Mouse (Mus musculus) liver, embryonic 16.5 days (tissue): ENCODE results near the gene Cxcl3. TPM values are rescaled to one million over a fixed set of nuclear protein-coding genes. Genes with fewer than 3 reads are reported as not detected.
"Not testable (repeated sequence)": the region's sequence is repeated elsewhere in the genome, so short reads cannot be mapped to it uniquely, and the experiment has no call there.

ENCODE experiments used
- ATAC-seq: fragments of 200-750 bp; cut with Nextera tagmentation; 2 replicates; pipeline ENCODE4 v1.8.0; 2017; ENCODE audit warnings: low read depth, mild to moderate bottlenecking, moderate number of reproducible peaks, moderate library complexity
- H3K27ac ChIP-seq: fragments of 300-500 bp; sonication (generic); 2 replicates; pipeline ENCODE4 v1.5.1; 2014; ENCODE audit warnings: mild to moderate bottlenecking, low read length
- H3K27me3 ChIP-seq: fragments of 300-500 bp; sonication (generic); 2 replicates; pipeline ENCODE4 v1.6.1; 2014; ENCODE audit warnings: low read depth, low read length, mixed read lengths; ENCODE audit not compliant: control insufficient read depth, insufficient read depth
- H3K36me3 ChIP-seq: fragments of 300-500 bp; sonication (generic); 2 replicates; pipeline ENCODE4 v1.6.1; 2014; ENCODE audit warnings: mild to moderate bottlenecking; ENCODE audit not compliant: control insufficient read depth, insufficient read depth
- H3K4me1 ChIP-seq: fragments of 300-500 bp; sonication (generic); 2 replicates; pipeline ENCODE4 v1.6.1; 2014; ENCODE audit warnings: low read depth, low read length, mixed read lengths; ENCODE audit not compliant: control insufficient read depth
- H3K4me2 ChIP-seq: fragments of 300-500 bp; sonication (generic); 2 replicates; pipeline ENCODE4 v1.6.1; 2014; ENCODE audit warnings: low read depth, low read length, mixed read lengths
- H3K4me3 ChIP-seq: fragments of 300-500 bp; sonication (generic); 2 replicates; pipeline ENCODE4 v1.5.1; 2014; ENCODE audit warnings: low read depth, mild to moderate bottlenecking, low read length
- H3K9ac ChIP-seq: fragments of 300-500 bp; sonication (generic); 2 replicates; pipeline ENCODE4 v1.6.1; 2014; ENCODE audit warnings: low read depth, low read length
- H3K9me3 ChIP-seq: fragments of 300-500 bp; sonication (generic); replicated peaks from 2 replicates; pipeline ENCODE4 v1.6.1; 2016; ENCODE audit warnings: low read length; ENCODE audit not compliant: control insufficient read depth
- WGBS: fragments of 180-500 bp; shearing (Covaris S2); extraction: QIAGEN DNeasy Blood & Tissue Kit; methylation state at CpG from one replicate; pipeline ENCODE4 v1.1.7; 2014; ENCODE audit not compliant: insufficient replicate concordance; 5-methylcytosine and 5-hydroxymethylcytosine counted together
- polyA plus RNA-seq: library from polyadenylated mRNA; unstranded; fragments of >200 nt; fragmentation: Nextera tagmentation; extraction: Ambion mirVana; gene quantifications from 2 replicates; pipeline ENCODE4 v1.2.1, GENCODE M21; 2015

Gene Cxcl3
- polyA plus RNA-seq, 1 experiment from 2014 or later = not detected

GRCm38 (mm10) chr5:90783697-90784096 lies 2.2 kb upstream of the Cxcl3 start:
- Histone ChIP-seq H3K4me1 (no peaks in the 10 kb centered on the region), H3K9me3 (no peaks in the 10 kb centered on the region), H3K4me3 (no peak overlapping the region), H3K36me3 (no peaks in the 10 kb centered on the region), H3K27ac (no peak overlapping the region), H3K4me2 (no peak overlapping the region), H3K27me3 (no peaks in the 10 kb centered on the region), H3K9ac (no peak overlapping the region)
- 63% methylated on average over 3 of the region's 3 CpGs for WGBS
- no peak for ATAC-seq

GRCm38 (mm10) chr5:90788114-90788513 lies 2.2 kb downstream of the Cxcl3 start:
- Histone ChIP-seq H3K9me3 (no peaks in the 10 kb centered on the region), H3K27ac (no peak overlapping the region), H3K36me3 (no peaks in the 10 kb centered on the region), H3K4me3 (no peak overlapping the region), H3K27me3 (no peaks in the 10 kb centered on the region), H3K4me2 (no peak overlapping the region), H3K4me1 (no peaks in the 10 kb centered on the region), H3K9ac (no peak overlapping the region)
- 54% methylated on average over 4 of the region's 4 CpGs for WGBS
- no peak for ATAC-seq

GRCm38 (mm10) chr5:90789306-90790073 lies 3.6 kb downstream of the Cxcl3 start:
- 23% methylated on average over 11 of the region's 11 CpGs for WGBS
- ATAC-seq = peak; percentile 51

GRCm38 (mm10) chr5:90790074-90790502 lies 4.2 kb downstream of the Cxcl3 start:
- Histone ChIP-seq H3K36me3 (no peaks in the 10 kb centered on the region), H3K9ac (no peak overlapping the region), H3K27me3 (no peaks in the 10 kb centered on the region), H3K4me1 (no peaks in the 10 kb centered on the region), H3K27ac (no peak overlapping the region), H3K9me3 (no peaks in the 10 kb centered on the region), H3K4me3 (no peak overlapping the region), H3K4me2 (no peak overlapping the region)
- ATAC-seq = no peak
- WGBS = 13% methylated on average over 8 of the region's 8 CpGs

More at GRCm38 (mm10) chr5:90789306-90790073, 3.6 kb downstream of the Cxcl3 start:
- Histone ChIP-seq H3K4me2 (no peak overlapping the region), H3K27ac (no peak overlapping the region), H3K9ac (no peak overlapping the region), H3K27me3 (no peaks in the 10 kb centered on the region), H3K9me3 (no peaks in the 10 kb centered on the region), H3K36me3 (no peaks in the 10 kb centered on the region), H3K4me1 (no peaks in the 10 kb centered on the region), H3K4me3 (no peak overlapping the region)

GRCm38 (mm10) chr5:90794195-90794625 lies 8.3 kb downstream of the Cxcl3 start, which contains the start of gene Cxcl15:
TSS of gene Cxcl15 (plus strand) at chr5:90794534.
- no peak for ATAC-seq

GRCm38 (mm10) chr5:90795392-90795791 lies 9.5 kb downstream of the Cxcl3 start:
- H3K9me3 ChIP-seq, H3K4me1 ChIP-seq, H3K27me3 ChIP-seq, H3K4me2 ChIP-seq, ATAC-seq, H3K4me3 ChIP-seq, H3K27ac ChIP-seq, H3K36me3 ChIP-seq, H3K9ac ChIP-seq: not testable (repeated sequence)
- 48% methylated on average over 2 of the region's 2 CpGs for WGBS

More at GRCm38 (mm10) chr5:90794195-90794625, 8.3 kb downstream of the Cxcl3 start, which contains the start of gene Cxcl15:
- Histone ChIP-seq H3K4me1 (no peaks in the 10 kb centered on the region), H3K36me3 (no peaks in the 10 kb centered on the region), H3K9me3 (no peaks in the 10 kb centered on the region), H3K27me3 (no peaks in the 10 kb centered on the region), H3K4me3 (no peak within 1 kb of the TSS), H3K9ac (no peak within 1 kb of the TSS), H3K4me2 (no peak within 1 kb of the TSS), H3K27ac (no peak within 1 kb of the TSS)
- WGBS = 41% methylated on average over 5 of the region's 5 CpGs

- Histone ChIP-seq H3K9me3 (no peaks in the 10 kb centered on the region), H3K27me3 (no peaks in the 10 kb centered on the region), H3K36me3 (no peaks in the 10 kb centered on the region), H3K4me1 (no peaks in the 10 kb centered on the region), H3K4me2 (no peak overlapping the region), H3K9ac (no peak overlapping the region), H3K27ac (no peak overlapping the region), H3K4me3 (no peak overlapping the region)
- ATAC-seq = no peak
These were observed 18.7 kb downstream of the Cxcl3 start for GRCm38 (mm10) chr5:90804574-90804973.

GRCm38 (mm10) chr5:90806050-90806449 lies 20.1 kb downstream of the Cxcl3 start:
- H3K4me1 ChIP-seq = no peaks in the 10 kb centered on the region
- no peaks in the 10 kb centered on the region for H3K27me3 ChIP-seq
- H3K27ac ChIP-seq = no peak overlapping the region
- no peak overlapping the region for H3K9ac ChIP-seq
- no peak for ATAC-seq
- no peak overlapping the region for H3K4me3 ChIP-seq
- no peaks in the 10 kb centered on the region for H3K9me3 ChIP-seq
- no peak overlapping the region for H3K4me2 ChIP-seq
- H3K36me3 ChIP-seq = no peaks in the 10 kb centered on the region

GRCm38 (mm10) chr5:90807176-90807950 lies 21.5 kb downstream of the Cxcl3 start:
- no peak overlapping the region for H3K9ac ChIP-seq
- H3K36me3 ChIP-seq = no peaks in the 10 kb centered on the region
- H3K27me3 ChIP-seq = no peaks in the 10 kb centered on the region
- H3K9me3 ChIP-seq = no peaks in the 10 kb centered on the region
- ATAC-seq = no peak
- H3K4me1 ChIP-seq = no peaks in the 10 kb centered on the region
- no peak overlapping the region for H3K4me2 ChIP-seq
- no peak overlapping the region for H3K4me3 ChIP-seq
- H3K27ac ChIP-seq = no peak overlapping the region
- WGBS = 53% methylated on average over 3 of the region's 3 CpGs
